Mouse (Mus musculus) forebrain, embryonic 11.5 days (tissue): Measurements from ENCODE around the gene Apobr. TPM values are rescaled to one million over a fixed set of nuclear protein-coding genes. Genes with fewer than 3 reads are reported as not detected.

Source experiments
- ATAC-seq: fragments of 200-750 bp; cut with Nextera tagmentation; replicated peaks from 2 replicates; pipeline ENCODE4 v1.8.0; 2017; ENCODE audit warnings: moderate TSS enrichment; ENCODE audit not compliant: low FRiP score
- DNase-seq: peaks from one replicate; pipeline ENCODE4 v3.0.0-alpha.2; 2017; ENCODE audit warnings: low spot score
- H3K27ac ChIP-seq: fragments of 300-500 bp; sonication (generic); 2 replicates; pipeline ENCODE4 v1.5.1; 2014; ENCODE audit warnings: low read depth, low read length
- H3K27me3 ChIP-seq: fragments of 300-500 bp; sonication (generic); 2 replicates; pipeline ENCODE4 v1.6.1; 2014; ENCODE audit warnings: mild to moderate bottlenecking, low read length, mixed read lengths; ENCODE audit not compliant: control insufficient read depth, insufficient read depth
- H3K36me3 ChIP-seq: fragments of 300-500 bp; sonication (generic); 2 replicates; pipeline ENCODE4 v1.6.1; 2014; ENCODE audit warnings: mild to moderate bottlenecking, low read length, moderate library complexity, mixed read lengths; ENCODE audit not compliant: control insufficient read depth, insufficient read depth
- H3K4me1 ChIP-seq: fragments of 300-500 bp; sonication (generic); replicated peaks from 2 replicates; pipeline ENCODE4 v1.6.1; 2014; ENCODE audit warnings: low read length, mixed read lengths; ENCODE audit not compliant: control insufficient read depth, insufficient read depth
- H3K4me2 ChIP-seq: fragments of 300-500 bp; sonication (generic); 2 replicates; pipeline ENCODE4 v1.6.1; 2014; ENCODE audit warnings: low read depth, mild to moderate bottlenecking, low read length, moderate library complexity, mixed read lengths; ENCODE audit not compliant: severe bottlenecking
- H3K4me3 ChIP-seq: fragments of 300-500 bp; sonication (generic); 2 replicates; pipeline ENCODE4 v1.5.1; 2014; ENCODE audit warnings: low read depth, low read length
- H3K9ac ChIP-seq: fragments of 300-500 bp; sonication (generic); 2 replicates; pipeline ENCODE4 v1.6.1; 2014; ENCODE audit warnings: low read length
- H3K9me3 ChIP-seq: fragments of 300-500 bp; sonication (generic); 2 replicates; pipeline ENCODE4 v1.6.1; 2016; ENCODE audit warnings: low read length, mixed read lengths; ENCODE audit not compliant: control insufficient read depth
- WGBS: fragments of 180-500 bp; shearing (Covaris S2); extraction: QIAGEN DNeasy Blood & Tissue Kit; methylation state at CpG from one replicate; pipeline ENCODE4 v1.1.7; 2014; 5-methylcytosine and 5-hydroxymethylcytosine counted together
- polyA plus RNA-seq: library from polyadenylated mRNA; unstranded; fragments of >200 nt; fragmentation: Nextera tagmentation; extraction: Ambion mirVana; gene quantifications from 2 replicates; pipeline ENCODE4 v1.2.1, GENCODE M21; 2014

The Apobr gene
- polyA plus RNA-seq, 1 experiment from 2014 or later = 0.69 TPM

- 76% methylated on average over 6 of the region's 6 CpGs for WGBS
- Histone ChIP-seq H3K4me1 (no peaks in the 10 kb centered on the region), H3K27ac (no peak within 1 kb of the TSS), H3K36me3 (no peaks in the 10 kb centered on the region), H3K27me3 (peaks cover 4% of the 10 kb centered on the region), H3K9me3 (no peaks in the 10 kb centered on the region), H3K4me3 (no peak within 1 kb of the TSS), H3K9ac (no peak within 1 kb of the TSS), H3K4me2 (no peak within 1 kb of the TSS)
- DNase-seq = no peak
- ATAC-seq = no peak
Measured at GRCm38 (mm10) chr7:126585717-126586116, 975 bp downstream of the Apobr start, which contains the start of gene Cln3. Gene Cln3, minus strand, starts transcription at chr7:126585817.

- peaks cover 4% of the 10 kb centered on the region for H3K27me3 ChIP-seq
- no peaks in the 10 kb centered on the region for H3K9me3 ChIP-seq
- no peak for DNase-seq
Measured at GRCm38 (mm10) chr7:126586839-126587238, 2.1 kb downstream of the Apobr start.

GRCm38 (mm10) chr7:126587779-126588178 is 3.0 kb downstream of the Apobr start:
- ATAC-seq = peak; percentile 52; the same call in 1 of the 2 replicates
- no peaks in the 10 kb centered on the region for H3K36me3 ChIP-seq
- no peaks in the 10 kb centered on the region for H3K9me3 ChIP-seq
- H3K27me3 ChIP-seq = peaks cover 4% of the 10 kb centered on the region
- peak; percentile 85 for DNase-seq
- H3K4me2 ChIP-seq = peak overlapping the region; percentile 37; the same call in 1 of the 2 replicates
- H3K4me3 ChIP-seq = no peak overlapping the region
- no peaks in the 10 kb centered on the region for H3K4me1 ChIP-seq
- no peak overlapping the region for H3K27ac ChIP-seq
- H3K9ac ChIP-seq = peak overlapping the region; percentile 58
- WGBS = 2% methylated on average over 16 of the region's 16 CpGs

More at GRCm38 (mm10) chr7:126586839-126587238, 2.1 kb downstream of the Apobr start:
- Histone ChIP-seq H3K4me2 (no peak overlapping the region), H3K36me3 (no peaks in the 10 kb centered on the region), H3K4me3 (no peak overlapping the region), H3K4me1 (no peaks in the 10 kb centered on the region), H3K27ac (no peak overlapping the region), H3K9ac (no peak overlapping the region)
- no peak for ATAC-seq
- WGBS = 73% methylated on average over 8 of the region's 8 CpGs

- ATAC-seq (no peak), DNase-seq (no peak)
- no peaks in the 10 kb centered on the region for H3K9me3 ChIP-seq
- H3K4me1 ChIP-seq = no peaks in the 10 kb centered on the region
- H3K4me2 ChIP-seq = no peak within 1 kb of the TSS
- no peaks in the 10 kb centered on the region for H3K27me3 ChIP-seq
- H3K4me3 ChIP-seq = no peak within 1 kb of the TSS
- no peak within 1 kb of the TSS for H3K27ac ChIP-seq
- H3K36me3 ChIP-seq = no peaks in the 10 kb centered on the region
- 84% methylated on average over 11 of the region's 11 CpGs for WGBS
- H3K9ac ChIP-seq = no peak within 1 kb of the TSS
Measured at GRCm38 (mm10) chr7:126594862-126595561, 10.3 kb downstream of the Apobr start, which contains the start of gene Il27. Gene Il27, minus strand, starts transcription at chr7:126594941.

GRCm38 (mm10) chr7:126595890-126596289 is 11.1 kb downstream of the Apobr start:
- no peak overlapping the region for H3K4me2 ChIP-seq
- WGBS = 77% methylated on average over 5 of the region's 5 CpGs
- no peaks in the 10 kb centered on the region for H3K9me3 ChIP-seq

GRCm38 (mm10) chr7:126596414-126596813 is 11.7 kb downstream of the Apobr start:
- ATAC-seq (no peak), DNase-seq (no peak)
- Histone ChIP-seq H3K27ac (no peak overlapping the region), H3K9ac (no peak overlapping the region), H3K36me3 (no peaks in the 10 kb centered on the region), H3K27me3 (no peaks in the 10 kb centered on the region), H3K4me1 (no peaks in the 10 kb centered on the region), H3K9me3 (no peaks in the 10 kb centered on the region), H3K4me2 (no peak overlapping the region), H3K4me3 (no peak overlapping the region)
- 69% methylated on average over 6 of the region's 6 CpGs for WGBS

More at GRCm38 (mm10) chr7:126595890-126596289, 11.1 kb downstream of the Apobr start:
- no peak overlapping the region for H3K4me3 ChIP-seq
- no peak for DNase-seq
- no peak for ATAC-seq
- no peaks in the 10 kb centered on the region for H3K4me1 ChIP-seq
- H3K27me3 ChIP-seq = no peaks in the 10 kb centered on the region
- no peak overlapping the region for H3K27ac ChIP-seq
- no peaks in the 10 kb centered on the region for H3K36me3 ChIP-seq
- H3K9ac ChIP-seq = no peak overlapping the region

GRCm38 (mm10) chr7:126598919-126599318 is 14.2 kb downstream of the Apobr start:
- no peak overlapping the region for H3K27ac ChIP-seq
- H3K4me2 ChIP-seq = no peak overlapping the region
- WGBS = 82% methylated on average over 6 of the region's 6 CpGs
- H3K4me1 ChIP-seq = no peaks in the 10 kb centered on the region
- no peaks in the 10 kb centered on the region for H3K9me3 ChIP-seq
- H3K27me3 ChIP-seq = no peaks in the 10 kb centered on the region
- H3K36me3 ChIP-seq = no peaks in the 10 kb centered on the region
- no peak for DNase-seq
- no peak overlapping the region for H3K4me3 ChIP-seq
- H3K9ac ChIP-seq = no peak overlapping the region
- no peak for ATAC-seq

GRCm38 (mm10) chr7:126601896-126602295 is 17.2 kb downstream of the Apobr start:
- Histone ChIP-seq H3K9me3 (no peaks in the 10 kb centered on the region), H3K4me2 (no peak overlapping the region), H3K36me3 (no peaks in the 10 kb centered on the region), H3K4me1 (no peaks in the 10 kb centered on the region), H3K27me3 (no peaks in the 10 kb centered on the region), H3K4me3 (no peak overlapping the region), H3K27ac (no peak overlapping the region), H3K9ac (no peak overlapping the region)
- 47% methylated on average over 5 of the region's 5 CpGs for WGBS
- no peak for ATAC-seq
- no peak for DNase-seq

GRCm38 (mm10) chr7:126602650-126603049 is 17.9 kb downstream of the Apobr start:
- no peak overlapping the region for H3K27ac ChIP-seq

More at GRCm38 (mm10) chr7:126602650-126603049, 17.9 kb downstream of the Apobr start:
- no peaks in the 10 kb centered on the region for H3K27me3 ChIP-seq
- no peak overlapping the region for H3K4me3 ChIP-seq
- no peaks in the 10 kb centered on the region for H3K36me3 ChIP-seq
- DNase-seq (no peak), ATAC-seq (no peak)
- H3K4me1 ChIP-seq = no peaks in the 10 kb centered on the region
- no peak overlapping the region for H3K9ac ChIP-seq
- no peak overlapping the region for H3K4me2 ChIP-seq
- 85% methylated on average over 3 of the region's 3 CpGs for WGBS
- no peaks in the 10 kb centered on the region for H3K9me3 ChIP-seq
